Mouse (Mus musculus): ENCODE measurements around the gene Iqcd. TPM values are rescaled to one million over a fixed set of nuclear protein-coding genes. Genes with fewer than 3 reads are reported as not detected.

The Iqcd gene
- polyA plus RNA-seq, 2 experiments, result 1.0 to 2.0 TPM

- Histone ChIP-seq H3K9ac (replicated peaks) (no peak overlapping the region), H3K4me3 (ENCODE audit: insufficient read depth in 1 of 2, low read depth in 2 of 2, low read length in 2 of 2) (no peak overlapping the region), H3K27ac (no peak overlapping the region), H3K27me3 (ENCODE audit: control insufficient read depth, insufficient read depth, low read length) (no peaks in the 10 kb centered on the region), H3K4me1 (replicated peaks; ENCODE audit: control insufficient read depth in 2 of 2, insufficient read depth in 2 of 2, low read length in 1 of 2) (peaks cover 9 to 11% of the 10 kb centered on the region in 2 experiments), H3K9me3 (ENCODE audit: control insufficient read depth, low read length) (no peaks in the 10 kb centered on the region), H3K4me2 (ENCODE audit: low read depth) (peak overlapping the region; percentile 69), H3K36me3 (replicated peaks; ENCODE audit: control insufficient read depth, insufficient read depth, low read depth) (no peaks in the 10 kb centered on the region)
- DNase-seq (ENCODE audit: low read depth in 3 of 3, low spot score in 3 of 3) (peak; percentile 83 to 85 (median 84)), ATAC-seq (ENCODE audit: insufficient read depth) (peak; percentile 54; the same call in 1 of the 2 replicates)
- TF ChIP-seq CTCF (IDR thresholded peaks at IDR 0.05; ENCODE audit: low read depth) (peak; percentile 93), EP300 (IDR thresholded peaks at IDR 0.05; ENCODE audit: low read depth) (no peak)
- 2% methylated on average over 8 of the region's 8 CpGs for WGBS (ENCODE audit: insufficient replicate concordance)
Measured at GRCm38 (mm10) chr5:120605688-120606087, 16.9 kb downstream of the Iqcd start.

GRCm38 (mm10) chr5:120606590-120607200, 17.9 kb downstream of the Iqcd start:
- Histone ChIP-seq H3K9me3 (ENCODE audit: control insufficient read depth, low read length) (no peaks in the 10 kb centered on the region), H3K36me3 (replicated peaks; ENCODE audit: control insufficient read depth, insufficient read depth, low read depth) (no peaks in the 10 kb centered on the region), H3K9ac (replicated peaks) (no peak overlapping the region), H3K4me3 (ENCODE audit: insufficient read depth in 1 of 2, low read depth in 2 of 2, low read length in 2 of 2) (no peak overlapping the region), H3K4me2 (ENCODE audit: low read depth) (no peak overlapping the region), H3K4me1 (replicated peaks; ENCODE audit: control insufficient read depth in 2 of 2, insufficient read depth in 2 of 2, low read length in 1 of 2) (peaks cover 3 to 8% of the 10 kb centered on the region in 2 experiments), H3K27ac (no peak overlapping the region), H3K27me3 (ENCODE audit: control insufficient read depth, insufficient read depth, low read length) (no peaks in the 10 kb centered on the region)
- TF ChIP-seq CTCF (IDR thresholded peaks at IDR 0.05; ENCODE audit: low read depth), result no peak
- no peak for TF ChIP-seq EP300 (IDR thresholded peaks at IDR 0.05; ENCODE audit: low read depth)
- WGBS (ENCODE audit: insufficient replicate concordance), result 67% methylated on average over 25 of the region's 25 CpGs
- ATAC-seq (ENCODE audit: insufficient read depth) (no peak), DNase-seq (ENCODE audit: low read depth in 3 of 3, low spot score in 3 of 3) (no peak)

GRCm38 (mm10) chr5:120607335-120607734, 18.5 kb downstream of the Iqcd start:
- no peak for DNase-seq (ENCODE audit: low read depth in 3 of 3, low spot score in 3 of 3)
- WGBS (ENCODE audit: insufficient replicate concordance), result 81% methylated on average over 3 of the region's 3 CpGs

GRCm38 (mm10) chr5:120609246-120609775, 20.5 kb downstream of the Iqcd start:
- Histone ChIP-seq H3K27ac (no peak overlapping the region), H3K9ac (replicated peaks) (no peak overlapping the region), H3K4me2 (ENCODE audit: low read depth) (no peak overlapping the region), H3K4me3 (ENCODE audit: insufficient read depth in 1 of 2, low read depth in 2 of 2, low read length in 2 of 2) (no peak overlapping the region), H3K27me3 (ENCODE audit: control insufficient read depth, insufficient read depth, low read length) (no peaks in the 10 kb centered on the region), H3K36me3 (replicated peaks; ENCODE audit: control insufficient read depth, insufficient read depth, low read depth) (no peaks in the 10 kb centered on the region), H3K4me1 (replicated peaks; ENCODE audit: control insufficient read depth in 2 of 2, insufficient read depth in 2 of 2, low read length in 1 of 2) (peaks cover 6 to 15% of the 10 kb centered on the region in 2 experiments), H3K9me3 (ENCODE audit: control insufficient read depth, low read length) (no peaks in the 10 kb centered on the region)
- TF ChIP-seq CTCF (IDR thresholded peaks at IDR 0.05; ENCODE audit: low read depth) (no peak), EP300 (IDR thresholded peaks at IDR 0.05; ENCODE audit: low read depth) (no peak)
- ATAC-seq (ENCODE audit: insufficient read depth) (no peak), DNase-seq (ENCODE audit: low read depth in 3 of 3, low spot score in 3 of 3) (no peak)
- WGBS (ENCODE audit: insufficient replicate concordance), result 75% methylated on average over 16 of the region's 16 CpGs

More at GRCm38 (mm10) chr5:120607335-120607734, 18.5 kb downstream of the Iqcd start:
- Histone ChIP-seq H3K36me3 (replicated peaks; ENCODE audit: control insufficient read depth, insufficient read depth, low read depth) (no peaks in the 10 kb centered on the region), H3K4me2 (ENCODE audit: low read depth) (no peak overlapping the region), H3K4me1 (replicated peaks; ENCODE audit: control insufficient read depth in 2 of 2, insufficient read depth in 2 of 2, low read length in 1 of 2) (peaks cover 3 to 8% of the 10 kb centered on the region in 2 experiments), H3K9ac (replicated peaks) (no peak overlapping the region), H3K27ac (no peak overlapping the region), H3K9me3 (ENCODE audit: control insufficient read depth, low read length) (no peaks in the 10 kb centered on the region), H3K4me3 (ENCODE audit: insufficient read depth in 1 of 2, low read depth in 2 of 2, low read length in 2 of 2) (no peak overlapping the region), H3K27me3 (ENCODE audit: control insufficient read depth, insufficient read depth, low read length) (no peaks in the 10 kb centered on the region)
- no peak for ATAC-seq (ENCODE audit: insufficient read depth)
- TF ChIP-seq CTCF (IDR thresholded peaks at IDR 0.05; ENCODE audit: low read depth) (no peak), EP300 (IDR thresholded peaks at IDR 0.05; ENCODE audit: low read depth) (no peak)

- no peaks in the 10 kb centered on the region for H3K36me3 ChIP-seq (replicated peaks; ENCODE audit: control insufficient read depth, insufficient read depth, low read depth)
- H3K4me2 ChIP-seq (ENCODE audit: low read depth), result peak overlapping the region; percentile 96
- peaks cover 3 to 10% of the 10 kb centered on the region in 2 experiments for H3K4me1 ChIP-seq (replicated peaks; ENCODE audit: control insufficient read depth in 2 of 2, insufficient read depth in 2 of 2, low read length in 1 of 2)
- ATAC-seq (ENCODE audit: insufficient read depth) (no peak), DNase-seq (ENCODE audit: low read depth in 3 of 3, low spot score in 3 of 3) (no peak)
- H3K27ac ChIP-seq, result no peak overlapping the region
- H3K4me3 ChIP-seq (ENCODE audit: insufficient read depth in 1 of 2, low read depth in 2 of 2, low read length in 2 of 2), result no peak overlapping the region
- H3K27me3 ChIP-seq (ENCODE audit: control insufficient read depth, insufficient read depth, low read length), result no peaks in the 10 kb centered on the region
- H3K9me3 ChIP-seq (ENCODE audit: control insufficient read depth, low read length), result no peaks in the 10 kb centered on the region
- H3K9ac ChIP-seq (replicated peaks), result no peak overlapping the region
- TF ChIP-seq EP300 (IDR thresholded peaks at IDR 0.05; ENCODE audit: low read depth), result no peak
- TF ChIP-seq CTCF (IDR thresholded peaks at IDR 0.05; ENCODE audit: low read depth), result no peak
- 83% methylated on average over 5 of the region's 5 CpGs for WGBS (ENCODE audit: insufficient replicate concordance)
Measured at GRCm38 (mm10) chr5:120610906-120611305, 22.1 kb downstream of the Iqcd start.

Data from liver, embryonic 14.5 days (tissue).